Mouse (Mus musculus): ENCODE results near the gene M1ap. TPM values are rescaled to one million over a fixed set of nuclear protein-coding genes. Genes with fewer than 3 reads are reported as not detected.

The M1ap gene
- polyA plus RNA-seq, 1 experiment: 2.4 TPM

- Histone ChIP-seq H3K79me2 (ENCODE audit: control insufficient read depth, insufficient read depth) (peaks cover 5% of the 10 kb centered on the region), H3K36me3 (ENCODE audit: control insufficient read depth, insufficient read depth) (peaks cover 46% of the 10 kb centered on the region), H3K27me3 (ENCODE audit: control insufficient read depth, insufficient read depth, insufficient read length) (no peaks in the 10 kb centered on the region), H3K79me3 (ENCODE audit: low read depth) (peaks cover 2% of the 10 kb centered on the region), H3ac (ENCODE audit: control insufficient read depth, insufficient read length, low read depth) (no peak overlapping the region), H3K4me3 (ENCODE audit: insufficient read depth, poor library complexity, severe bottlenecking) (no peak overlapping the region)
- TF ChIP-seq CEBPB (IDR thresholded peaks at IDR 0.05; ENCODE audit: low read depth) (no peak), USF1 (IDR thresholded peaks at IDR 0.05; ENCODE audit: low read depth) (no peak), CTCF (IDR thresholded peaks at IDR 0.05; ENCODE audit: control insufficient read depth, insufficient read depth, insufficient read length) (no peak), FOSL1 (IDR thresholded peaks at IDR 0.05; ENCODE audit: insufficient read depth, low read length, poor library complexity, severe bottlenecking) (no peak), MAX (IDR thresholded peaks at IDR 0.05) (no peak), MYOD1 (IDR thresholded peaks at IDR 0.05; ENCODE audit: control insufficient read depth, insufficient read length, low read depth) (no peak), MYOG (IDR thresholded peaks at IDR 0.05; ENCODE audit: control insufficient read depth, extremely low read depth, insufficient read length) (no peak)
These were observed 93.9 kb downstream of the M1ap start for GRCm38 (mm10) chr6:83040601-83041000.

GRCm38 (mm10) chr6:83043561-83043960 lies 96.9 kb downstream of the M1ap start:
- TF ChIP-seq MYOG (IDR thresholded peaks at IDR 0.05; ENCODE audit: control insufficient read depth, extremely low read depth, insufficient read length): no peak
- TF ChIP-seq MAX (IDR thresholded peaks at IDR 0.05): no peak
- TF ChIP-seq FOSL1 (IDR thresholded peaks at IDR 0.05; ENCODE audit: insufficient read depth, low read length, poor library complexity, severe bottlenecking): no peak
- TF ChIP-seq USF1 (IDR thresholded peaks at IDR 0.05; ENCODE audit: low read depth): no peak
- TF ChIP-seq MYOD1 (IDR thresholded peaks at IDR 0.05; ENCODE audit: control insufficient read depth, insufficient read length, low read depth): no peak
- no peak for TF ChIP-seq CEBPB (IDR thresholded peaks at IDR 0.05; ENCODE audit: low read depth)
- TF ChIP-seq CTCF (IDR thresholded peaks at IDR 0.05; ENCODE audit: control insufficient read depth, insufficient read depth, insufficient read length): no peak
- H3K79me2 ChIP-seq (ENCODE audit: control insufficient read depth, insufficient read depth): no peaks in the 10 kb centered on the region
- H3K36me3 ChIP-seq (ENCODE audit: control insufficient read depth, insufficient read depth): peaks cover 33% of the 10 kb centered on the region
- H3K4me3 ChIP-seq (ENCODE audit: insufficient read depth, poor library complexity, severe bottlenecking): no peak overlapping the region
- H3K27me3 ChIP-seq (ENCODE audit: control insufficient read depth, insufficient read depth, insufficient read length): no peaks in the 10 kb centered on the region
- H3ac ChIP-seq (ENCODE audit: control insufficient read depth, insufficient read length, low read depth): no peak overlapping the region
- H3K79me3 ChIP-seq (ENCODE audit: low read depth): no peaks in the 10 kb centered on the region

GRCm38 (mm10) chr6:83043993-83044392 lies 97.3 kb downstream of the M1ap start:
- Histone ChIP-seq H3K79me3 (ENCODE audit: low read depth) (no peaks in the 10 kb centered on the region), H3K27me3 (ENCODE audit: control insufficient read depth, insufficient read depth, insufficient read length) (no peaks in the 10 kb centered on the region), H3K4me3 (ENCODE audit: insufficient read depth, poor library complexity, severe bottlenecking) (no peak overlapping the region), H3K36me3 (ENCODE audit: control insufficient read depth, insufficient read depth) (peaks cover 33% of the 10 kb centered on the region), H3ac (ENCODE audit: control insufficient read depth, insufficient read length, low read depth) (no peak overlapping the region), H3K79me2 (ENCODE audit: control insufficient read depth, insufficient read depth) (no peaks in the 10 kb centered on the region)
- no peak for TF ChIP-seq FOSL1 (IDR thresholded peaks at IDR 0.05; ENCODE audit: insufficient read depth, low read length, poor library complexity, severe bottlenecking)
- TF ChIP-seq CEBPB (IDR thresholded peaks at IDR 0.05; ENCODE audit: low read depth): no peak
- TF ChIP-seq USF1 (IDR thresholded peaks at IDR 0.05; ENCODE audit: low read depth): no peak
- no peak for TF ChIP-seq CTCF (IDR thresholded peaks at IDR 0.05; ENCODE audit: control insufficient read depth, insufficient read depth, insufficient read length)
- TF ChIP-seq MAX (IDR thresholded peaks at IDR 0.05): no peak
- no peak for TF ChIP-seq MYOG (IDR thresholded peaks at IDR 0.05; ENCODE audit: control insufficient read depth, extremely low read depth, insufficient read length)
- no peak for TF ChIP-seq MYOD1 (IDR thresholded peaks at IDR 0.05; ENCODE audit: control insufficient read depth, insufficient read length, low read depth)

- no peak overlapping the region for H3ac ChIP-seq (ENCODE audit: control insufficient read depth, insufficient read length, low read depth)
- H3K36me3 ChIP-seq (ENCODE audit: control insufficient read depth, insufficient read depth): peaks cover 31% of the 10 kb centered on the region
- H3K79me3 ChIP-seq (ENCODE audit: low read depth): no peaks in the 10 kb centered on the region
- no peak for TF ChIP-seq MAX (IDR thresholded peaks at IDR 0.05)
- no peaks in the 10 kb centered on the region for H3K79me2 ChIP-seq (ENCODE audit: control insufficient read depth, insufficient read depth)
- H3K4me3 ChIP-seq (ENCODE audit: insufficient read depth, poor library complexity, severe bottlenecking): no peak overlapping the region
- no peaks in the 10 kb centered on the region for H3K27me3 ChIP-seq (ENCODE audit: control insufficient read depth, insufficient read depth, insufficient read length)
These were observed 98.0 kb downstream of the M1ap start for GRCm38 (mm10) chr6:83044742-83045141.

- Histone ChIP-seq H3K27me3 (ENCODE audit: control insufficient read depth, insufficient read depth, insufficient read length) (no peaks in the 10 kb centered on the region), H3K4me3 (ENCODE audit: insufficient read depth, poor library complexity, severe bottlenecking) (no peak overlapping the region), H3K36me3 (ENCODE audit: control insufficient read depth, insufficient read depth) (peaks cover 23% of the 10 kb centered on the region), H3K79me3 (ENCODE audit: low read depth) (peaks cover 22% of the 10 kb centered on the region), H3ac (ENCODE audit: control insufficient read depth, insufficient read length, low read depth) (no peak overlapping the region), H3K79me2 (ENCODE audit: control insufficient read depth, insufficient read depth) (peaks cover 37% of the 10 kb centered on the region)
- TF ChIP-seq MAX (IDR thresholded peaks at IDR 0.05) (no peak), FOSL1 (IDR thresholded peaks at IDR 0.05; ENCODE audit: insufficient read depth, low read length, poor library complexity, severe bottlenecking) (no peak), USF1 (IDR thresholded peaks at IDR 0.05; ENCODE audit: low read depth) (no peak), CEBPB (IDR thresholded peaks at IDR 0.05; ENCODE audit: low read depth) (no peak), CTCF (IDR thresholded peaks at IDR 0.05; ENCODE audit: control insufficient read depth, insufficient read depth, insufficient read length) (no peak), MYOD1 (IDR thresholded peaks at IDR 0.05; ENCODE audit: control insufficient read depth, insufficient read length, low read depth) (no peak), MYOG (IDR thresholded peaks at IDR 0.05; ENCODE audit: control insufficient read depth, extremely low read depth, insufficient read length) (no peak)
These were observed 102.7 kb downstream of the M1ap start for GRCm38 (mm10) chr6:83049367-83049766.

Data from C2C12 (cell line).